Mouse (Mus musculus) hindbrain, embryonic 16.5 days (tissue): ENCODE measurements around the gene Map1b. TPM values are rescaled to one million over a fixed set of nuclear protein-coding genes. Genes with fewer than 3 reads are reported as not detected.

Experiments
- ATAC-seq: fragments of 200-750 bp; cut with Nextera tagmentation; 2 replicates; pipeline ENCODE4 v1.8.0; 2017; ENCODE audit warnings: moderate TSS enrichment, moderate library complexity
- H3K27ac ChIP-seq: fragments of 300-500 bp; sonication (generic); 2 replicates; pipeline ENCODE4 v1.5.1; 2014; ENCODE audit warnings: low read depth, mild to moderate bottlenecking, control low read depth, low read length, moderate library complexity
- H3K27me3 ChIP-seq: fragments of 300-500 bp; sonication (generic); replicated peaks from 2 replicates; pipeline ENCODE4 v1.6.1; 2014; ENCODE audit warnings: low read length; ENCODE audit not compliant: control insufficient read depth, insufficient read depth
- H3K36me3 ChIP-seq: fragments of 300-500 bp; sonication (generic); 2 replicates; pipeline ENCODE4 v1.6.1; 2014; ENCODE audit warnings: mild to moderate bottlenecking, low read length, moderate library complexity, mixed read lengths; ENCODE audit not compliant: control insufficient read depth, insufficient read depth
- H3K4me1 ChIP-seq: fragments of 300-500 bp; sonication (generic); 2 replicates; pipeline ENCODE4 v1.6.1; 2014; ENCODE audit warnings: low read depth, low read length; ENCODE audit not compliant: control insufficient read depth, insufficient read depth
- H3K4me2 ChIP-seq: fragments of 300-500 bp; sonication (generic); 2 replicates; pipeline ENCODE4 v1.6.1; 2014; ENCODE audit warnings: mild to moderate bottlenecking, low read length, control low read depth, moderate library complexity
- H3K4me3 ChIP-seq: fragments of 300-500 bp; sonication (generic); 2 replicates; pipeline ENCODE4 v1.5.1; 2014; ENCODE audit warnings: mild to moderate bottlenecking, low read length, control low read depth, moderate library complexity
- H3K9ac ChIP-seq: fragments of 300-500 bp; sonication (generic); 2 replicates; pipeline ENCODE4 v1.6.1; 2014; ENCODE audit warnings: low read depth, mild to moderate bottlenecking, control low read depth, low read length, moderate library complexity
- H3K9me3 ChIP-seq: fragments of 300-500 bp; sonication (generic); 2 replicates; pipeline ENCODE4 v1.6.1; 2014; ENCODE audit warnings: mild to moderate bottlenecking, low read length, moderate library complexity; ENCODE audit not compliant: control insufficient read depth
- WGBS: fragments of 180-500 bp; shearing (Covaris S2); extraction: QIAGEN DNeasy Blood & Tissue Kit; methylation state at CpG from one replicate; pipeline ENCODE4 v1.1.7; 2014; 5-methylcytosine and 5-hydroxymethylcytosine counted together
- polyA plus RNA-seq: library from polyadenylated mRNA; unstranded; fragments of >200 nt; fragmentation: Nextera tagmentation; extraction: Ambion mirVana; gene quantifications from 2 replicates; pipeline ENCODE4 v1.2.1, GENCODE M21; 2015

Gene Map1b
- polyA plus RNA-seq, 1 experiment from 2014 or later: 2,195 TPM

DNA sequence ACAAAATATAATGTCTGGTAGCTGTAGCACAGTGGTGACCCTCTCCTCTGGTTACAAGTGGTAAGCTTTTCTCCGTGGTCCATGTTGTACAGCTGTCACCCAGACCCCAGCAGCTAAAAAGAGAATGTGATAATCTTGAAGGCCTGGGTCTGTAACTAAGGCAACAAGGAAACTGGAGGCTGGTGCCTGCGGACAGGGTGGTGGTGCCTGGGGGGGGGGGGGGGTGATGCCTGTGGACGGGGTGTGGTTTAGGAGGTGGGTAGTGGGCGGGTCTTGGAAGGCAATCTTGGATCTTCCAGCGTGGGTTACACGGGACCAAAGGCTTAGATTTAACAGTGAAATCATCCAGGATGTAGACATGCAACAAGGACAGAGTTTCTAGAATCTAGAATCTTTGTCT is 134.0 kb downstream of the Map1b start:
- 52% methylated on average over 6 of the region's 6 CpGs for WGBS
- ATAC-seq: no peak
- H3K9me3 ChIP-seq: no peaks in the 10 kb centered on the region
- H3K27ac ChIP-seq: no peak overlapping the region
- H3K27me3 ChIP-seq: no peaks in the 10 kb centered on the region
- no peaks in the 10 kb centered on the region for H3K4me1 ChIP-seq
- H3K4me3 ChIP-seq: no peak overlapping the region
- H3K36me3 ChIP-seq: no peaks in the 10 kb centered on the region
- H3K4me2 ChIP-seq: no peak overlapping the region
- H3K9ac ChIP-seq: no peak overlapping the region

DNA sequence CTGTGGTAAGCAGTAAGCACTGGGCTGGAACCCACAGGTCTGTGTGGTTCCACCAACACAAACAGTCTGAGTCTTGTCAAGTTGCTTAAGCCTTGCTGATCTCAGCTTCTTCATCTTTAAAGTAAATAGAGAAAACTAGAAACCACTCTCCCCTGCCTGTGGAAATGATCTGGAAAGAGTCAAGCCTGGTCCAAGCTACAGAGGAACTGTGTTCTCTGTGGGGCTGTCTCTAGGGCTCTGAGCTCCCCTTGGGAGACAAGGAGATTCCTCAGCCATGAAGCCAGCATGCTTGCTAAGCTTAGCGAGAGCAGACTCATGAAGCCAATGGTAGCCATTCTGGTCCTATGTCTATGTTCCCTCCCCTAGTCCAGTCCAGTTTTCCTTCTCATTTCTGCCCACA is 138.1 kb downstream of the Map1b start:
- Histone ChIP-seq H3K27me3 (no peaks in the 10 kb centered on the region), H3K9ac (no peak overlapping the region), H3K4me3 (no peak overlapping the region), H3K4me2 (no peak overlapping the region), H3K4me1 (no peaks in the 10 kb centered on the region), H3K27ac (no peak overlapping the region), H3K36me3 (no peaks in the 10 kb centered on the region), H3K9me3 (no peaks in the 10 kb centered on the region)
- ATAC-seq: no peak
- WGBS: 100% methylated on average over 1 of the region's 1 CpGs

DNA sequence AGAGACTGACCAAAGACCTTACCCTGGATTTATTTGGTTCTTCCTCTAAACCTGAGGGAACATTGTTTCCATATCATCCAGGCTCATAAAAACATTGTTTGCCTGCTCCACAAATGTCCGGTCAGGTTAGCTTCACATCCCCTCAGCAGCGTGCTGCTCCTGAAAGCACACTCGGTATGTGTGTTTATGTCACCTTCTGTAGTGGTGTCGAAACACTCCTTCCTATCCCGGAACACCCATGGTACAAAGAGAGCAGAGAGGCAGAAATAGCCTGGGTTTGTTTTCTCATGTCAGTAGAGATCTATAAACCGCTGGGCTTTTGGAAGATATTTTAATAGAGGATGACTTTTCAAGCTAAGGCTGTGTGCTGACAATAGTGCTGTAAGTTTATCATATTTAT is 139.3 kb downstream of the Map1b start:
- H3K4me3 ChIP-seq: no peak overlapping the region
- H3K4me1 ChIP-seq: no peaks in the 10 kb centered on the region
- H3K9me3 ChIP-seq: no peaks in the 10 kb centered on the region
- no peak overlapping the region for H3K27ac ChIP-seq
- H3K4me2 ChIP-seq: no peak overlapping the region
- ATAC-seq: no peak
- no peaks in the 10 kb centered on the region for H3K36me3 ChIP-seq
- H3K27me3 ChIP-seq: no peaks in the 10 kb centered on the region
- WGBS: 91% methylated on average over 6 of the region's 6 CpGs
- no peak overlapping the region for H3K9ac ChIP-seq

DNA sequence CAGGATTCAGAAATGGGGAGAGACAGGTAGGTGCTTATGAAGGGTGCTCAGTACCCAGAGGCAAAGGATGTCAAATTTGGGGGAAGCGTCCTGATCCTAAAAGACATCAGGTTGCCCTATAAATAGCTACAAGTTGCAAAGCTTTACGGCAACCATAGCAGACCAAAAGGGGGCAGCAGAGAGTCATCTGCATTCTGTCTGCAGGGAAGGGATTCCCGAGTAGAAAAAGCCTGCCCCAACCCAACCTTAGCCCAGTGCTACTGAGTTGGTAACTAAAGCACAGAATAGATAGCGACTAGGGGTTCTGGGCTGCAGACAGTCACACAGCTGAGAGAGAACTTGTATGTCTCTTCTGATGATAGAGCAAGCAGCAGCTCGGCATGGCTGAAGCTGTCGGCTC is 140.8 kb downstream of the Map1b start:
- ATAC-seq: peak; percentile 83
- WGBS: 37% methylated on average over 6 of the region's 6 CpGs

DNA sequence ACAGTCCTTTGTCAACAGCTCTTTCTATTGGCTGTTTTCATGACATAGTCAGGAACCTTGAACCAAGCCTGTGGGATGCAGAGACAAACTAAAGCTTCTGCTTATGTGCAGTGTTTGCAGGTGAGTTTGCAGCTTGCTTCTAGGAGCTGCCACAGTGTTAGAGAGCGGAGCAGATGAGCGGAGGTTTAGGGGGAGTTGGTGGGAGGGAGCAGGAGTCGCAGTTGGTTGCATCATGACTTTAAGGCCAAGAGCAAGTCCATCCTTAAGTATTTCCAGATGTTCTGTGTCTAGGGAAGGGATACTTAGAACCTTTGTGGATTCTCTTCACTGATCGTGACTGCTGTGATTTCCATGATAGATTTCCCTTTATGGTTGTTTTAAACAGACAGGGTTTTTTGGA is 142.1 kb downstream of the Map1b start:
- WGBS: 78% methylated on average over 4 of the region's 4 CpGs
- H3K4me3 ChIP-seq: no peak overlapping the region
- no peak overlapping the region for H3K9ac ChIP-seq
- no peaks in the 10 kb centered on the region for H3K27me3 ChIP-seq
- H3K9me3 ChIP-seq: no peaks in the 10 kb centered on the region
- no peaks in the 10 kb centered on the region for H3K36me3 ChIP-seq
- no peak overlapping the region for H3K27ac ChIP-seq
- ATAC-seq: no peak
- H3K4me2 ChIP-seq: no peak overlapping the region
- no peaks in the 10 kb centered on the region for H3K4me1 ChIP-seq

More for the DNA sequence above, 140.8 kb downstream of the Map1b start:
- Histone ChIP-seq H3K9ac (no peak overlapping the region), H3K4me3 (no peak overlapping the region), H3K4me2 (no peak overlapping the region), H3K36me3 (no peaks in the 10 kb centered on the region), H3K9me3 (no peaks in the 10 kb centered on the region), H3K27me3 (no peaks in the 10 kb centered on the region), H3K4me1 (no peaks in the 10 kb centered on the region), H3K27ac (no peak overlapping the region)

DNA sequence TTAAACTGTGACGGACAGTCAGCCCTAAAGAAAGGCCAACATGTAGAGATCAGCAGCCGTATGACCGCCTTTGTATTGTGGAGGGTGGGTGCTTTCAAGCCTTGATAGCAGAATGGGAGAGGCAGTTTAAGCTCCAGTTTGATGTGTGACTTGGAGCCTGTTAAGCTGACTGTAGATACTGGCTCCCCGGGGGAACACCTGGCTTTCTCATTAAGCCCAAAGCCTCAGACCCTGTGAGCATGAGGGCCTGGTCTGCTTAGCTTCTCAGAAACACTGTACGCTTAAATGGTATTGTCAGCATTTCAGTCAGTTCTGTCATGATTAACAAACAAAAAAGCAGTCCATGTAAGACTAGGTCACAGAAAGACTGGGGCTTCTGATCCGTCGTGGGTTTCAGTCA is 142.7 kb downstream of the Map1b start:
- Histone ChIP-seq H3K4me1 (no peaks in the 10 kb centered on the region), H3K36me3 (no peaks in the 10 kb centered on the region), H3K9ac (no peak overlapping the region), H3K4me2 (no peak overlapping the region), H3K9me3 (no peaks in the 10 kb centered on the region), H3K27ac (no peak overlapping the region), H3K4me3 (no peak overlapping the region), H3K27me3 (no peaks in the 10 kb centered on the region)
- ATAC-seq: no peak
- WGBS: 79% methylated on average over 7 of the region's 7 CpGs

Other genes starting within 250 kb of the Map1b start
- gene Ptcd2, start 171.8 kb downstream of the Map1b start, polyA plus RNA-seq: 53.6 and 59.4 TPM in 2 replicates
- 46.8 and 47.6 TPM in 2 replicates for gene Mrps27, start 171.8 kb downstream of the Map1b start, polyA plus RNA-seq